Mouse (Mus musculus) ES-Bruce4 (cell line): ENCODE results near the gene Dmwd.

Experiments used
- CTCF ChIP-seq: IDR thresholded peaks from one replicate; pipeline ENCODE4 v1.8.1; 2011; ENCODE audit warnings: low read depth, low read length
- EP300 ChIP-seq: IDR thresholded peaks from 2 replicates; pipeline ENCODE4 v1.6.1; 2011; ENCODE audit warnings: low read depth, low read length; ENCODE audit not compliant: insufficient read depth
- POLR2A ChIP-seq: IDR thresholded peaks from one replicate; pipeline ENCODE4 v1.8.1; 2011; ENCODE audit warnings: low read length; ENCODE audit not compliant: insufficient read depth

GRCm38 (mm10) chr7:19029084-19029653 is 46.9 kb upstream of the Dmwd start:
- TF ChIP-seq POLR2A (no peak), CTCF (peak; percentile 83), EP300 (no peak)
